Mouse (Mus musculus) frontal cortex, adult 2 months (tissue): ENCODE data around the gene Kcne3. TPM values are rescaled to one million over a fixed set of nuclear protein-coding genes. Genes with fewer than 3 reads are reported as not detected.

Experiments
- polyA plus RNA-seq: library from polyadenylated mRNA; depleted of rRNA; stranded (reverse); fragments of >200 nt; gene quantifications from 2 replicates; pipeline ENCODE4 v1.2.3, GENCODE M21; 2012; rRNA removed

Gene Kcne3
- polyA plus RNA-seq, 1 experiment: 0.62 TPM

Other genes with a start within 250 kb of the Kcne3 start
- 20.2 and 22.0 TPM in 2 replicates for gene Rnf169, start 196.1 kb upstream of the Kcne3 start, polyA plus RNA-seq
- 0.36 and 0.65 TPM in 2 replicates for gene Chrdl2, start 170.3 kb upstream of the Kcne3 start, polyA plus RNA-seq
- 32.7 and 33.8 TPM in 2 replicates for gene Pold3, start 54.9 kb upstream of the Kcne3 start, polyA plus RNA-seq
- gene Lipt2, start 17.2 kb upstream of the Kcne3 start, polyA plus RNA-seq: 6.0 and 7.7 TPM in 2 replicates
- gene Pgm2l1, start 50.9 kb downstream of the Kcne3 start, polyA plus RNA-seq: 67.0 and 70.8 TPM in 2 replicates
- gene P4ha3, start 109.0 kb downstream of the Kcne3 start, polyA plus RNA-seq: 4.7 and 4.8 TPM in 2 replicates
- 18.0 and 20.8 TPM in 2 replicates for gene C2cd3, start 195.7 kb downstream of the Kcne3 start, polyA plus RNA-seq
- 226 and 284 TPM in 2 replicates for gene Ppme1, start 195.8 kb downstream of the Kcne3 start, polyA plus RNA-seq